Mouse (Mus musculus) kidney, adult 2 months (tissue): ENCODE measurements around the gene Sost.

Source experiments
- CTCF ChIP-seq: fragments of 200-500 bp; conservative IDR thresholded peaks from 2 replicates; pipeline ENCODE4 v1.5.1; 2011; ENCODE audit warnings: low read depth, mild to moderate bottlenecking, control low read depth, low read length, moderate library complexity, mixed read lengths; ENCODE audit not compliant: insufficient read depth, insufficient read length
- POLR2A ChIP-seq: fragments of 200-500 bp; IDR thresholded peaks from one replicate; pipeline ENCODE4 v1.6.1; 2011; ENCODE audit warnings: low read depth, low read length, control low read depth

GRCm38 (mm10) chr11:101974181-101974580 lies 7.4 kb upstream of the Sost start:
- TF ChIP-seq CTCF (no peak), POLR2A (no peak)
